Mouse (Mus musculus) small intestine, adult 2 months (tissue): ENCODE data around the gene Zfp638. TPM values are rescaled to one million over a fixed set of nuclear protein-coding genes. Genes with fewer than 3 reads are reported as not detected.

ENCODE experiments used
- H3K27ac ChIP-seq: fragments of 200-500 bp; 2 replicates; pipeline ENCODE4 v1.5.1; 2012; ENCODE audit warnings: low read depth, low read length, control low read depth, inconsistent platforms; ENCODE audit not compliant: insufficient read depth
- H3K27me3 ChIP-seq: fragments of 200-500 bp; 2 replicates; pipeline ENCODE4 v1.6.1; 2012; ENCODE audit warnings: mild to moderate bottlenecking, moderate library complexity, low read length, inconsistent platforms; ENCODE audit not compliant: control insufficient read depth, insufficient read depth
- H3K36me3 ChIP-seq: fragments of 200-500 bp; 2 replicates; pipeline ENCODE4 v1.6.1; 2012; ENCODE audit warnings: mild to moderate bottlenecking, low read length, control low read depth, inconsistent platforms; ENCODE audit not compliant: control insufficient read depth, insufficient read depth
- H3K4me1 ChIP-seq: fragments of 200-500 bp; 2 replicates; pipeline ENCODE4 v1.6.1; 2012; ENCODE audit warnings: low read length, inconsistent platforms, mixed read lengths; ENCODE audit not compliant: control insufficient read depth, insufficient read depth, insufficient read length
- H3K4me3 ChIP-seq: fragments of 200-500 bp; 2 replicates; pipeline ENCODE4 v1.5.1; 2012; ENCODE audit warnings: low read depth, mild to moderate bottlenecking, control low read depth, inconsistent platforms, low read length, moderate library complexity
- CTCF ChIP-seq: fragments of 200-500 bp; IDR thresholded peaks from 2 replicates; pipeline ENCODE4 v1.5.1; 2012; ENCODE audit warnings: low read depth, mild to moderate bottlenecking, control low read depth, inconsistent platforms, low read length, moderate library complexity, mixed read lengths; ENCODE audit not compliant: insufficient replicate concordance, insufficient read length; ENCODE audit errors: extremely low read depth
- POLR2A ChIP-seq: fragments of 200-500 bp; IDR thresholded peaks from 2 replicates; pipeline ENCODE4 v1.6.1; 2012; ENCODE audit warnings: low read depth, mild to moderate bottlenecking, control low read depth, inconsistent platforms, low read length, moderate library complexity
- WGBS: fragments of 180-500 bp; shearing (Covaris S2); methylation state at CpG from one replicate; pipeline ENCODE4 v1.1.7; 2018; 5-methylcytosine and 5-hydroxymethylcytosine counted together
- polyA plus RNA-seq: library from polyadenylated mRNA; depleted of rRNA; stranded (reverse); fragments of >200 nt; gene quantifications from 2 replicates; pipeline ENCODE4 v1.2.3, GENCODE M21; 2012

Zfp638 gene
- polyA plus RNA-seq, 1 experiment, result 2.9 TPM

- Histone ChIP-seq H3K4me3 (no peak overlapping the region), H3K27me3 (no peaks in the 10 kb centered on the region), H3K4me1 (no peaks in the 10 kb centered on the region), H3K27ac (no peak overlapping the region), H3K36me3 (no peaks in the 10 kb centered on the region)
- TF ChIP-seq CTCF (no peak), POLR2A (no peak)
Measured at GRCm38 (mm10) chr6:83906659-83907058, 39.8 kb downstream of the Zfp638 start.

GRCm38 (mm10) chr6:83908386-83908785 lies 41.5 kb downstream of the Zfp638 start:
- TF ChIP-seq CTCF, result no peak
- TF ChIP-seq POLR2A, result no peak
- no peaks in the 10 kb centered on the region for H3K4me1 ChIP-seq
- H3K27me3 ChIP-seq, result no peaks in the 10 kb centered on the region
- no peak overlapping the region for H3K4me3 ChIP-seq
- H3K27ac ChIP-seq, result no peak overlapping the region
- no peaks in the 10 kb centered on the region for H3K36me3 ChIP-seq
- 40% methylated on average over 4 of the region's 4 CpGs for WGBS

DNA sequence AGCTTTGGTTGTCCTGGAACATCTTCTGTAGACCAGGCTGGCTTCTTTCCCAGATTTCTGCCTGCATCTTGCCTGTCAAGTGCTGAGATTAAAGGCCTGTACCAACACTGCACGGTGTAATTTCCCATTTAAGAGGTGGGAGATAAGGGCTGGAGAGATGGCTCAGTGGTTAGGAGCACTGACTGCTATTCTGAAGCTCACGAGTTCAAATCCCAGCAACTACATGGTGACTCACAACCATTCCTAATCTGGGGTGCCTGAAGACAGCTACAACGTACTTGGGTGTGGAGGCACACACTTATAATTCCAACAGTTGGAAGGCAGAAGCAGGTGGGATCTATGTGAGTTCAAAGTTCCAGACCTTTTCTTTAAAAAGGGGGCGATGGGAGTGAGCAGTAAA lies 46.8 kb downstream of the Zfp638 start:
- no peak overlapping the region for H3K27ac ChIP-seq
- no peaks in the 10 kb centered on the region for H3K36me3 ChIP-seq
- no peak overlapping the region for H3K4me3 ChIP-seq
- H3K27me3 ChIP-seq, result no peaks in the 10 kb centered on the region
- TF ChIP-seq POLR2A (no peak), CTCF (no peak)
- WGBS, result 21% methylated on average over 4 of the region's 4 CpGs
- H3K4me1 ChIP-seq, result no peaks in the 10 kb centered on the region

DNA sequence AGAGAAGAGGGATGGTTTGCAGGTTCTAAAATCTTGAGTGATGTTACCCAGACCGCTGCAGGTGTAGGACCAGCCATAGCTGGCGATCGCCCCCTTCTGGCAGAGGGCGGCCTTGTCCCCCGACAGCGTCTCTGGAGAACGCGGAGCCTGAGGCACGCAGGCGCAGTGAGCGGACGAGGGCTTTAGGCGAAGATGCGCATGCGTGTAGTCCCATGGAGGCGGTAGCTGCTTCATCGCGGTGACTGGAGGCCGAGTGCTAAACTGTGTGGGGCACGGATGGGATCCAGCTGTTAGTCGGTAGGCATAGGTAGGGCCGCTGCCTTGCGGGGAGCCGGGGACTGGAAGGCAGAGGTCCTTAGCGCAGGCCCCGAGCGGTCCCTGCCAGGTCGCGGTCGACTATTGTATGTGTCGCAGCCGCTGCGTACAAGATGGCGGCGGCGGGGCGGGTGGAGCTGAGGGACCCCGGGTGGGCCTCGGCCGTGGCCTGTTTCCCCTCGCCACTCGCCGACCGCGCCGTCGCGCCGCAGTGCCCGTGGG lies 47.3 kb downstream of the Zfp638 start:
- peak; percentile 96 for TF ChIP-seq CTCF
- no peak for TF ChIP-seq POLR2A
- H3K36me3 ChIP-seq, result no peaks in the 10 kb centered on the region
- H3K4me3 ChIP-seq, result peak overlapping the region; percentile 94
- H3K27me3 ChIP-seq, result no peaks in the 10 kb centered on the region
- under 1% methylated on average over 50 of the region's 50 CpGs for WGBS
- no peaks in the 10 kb centered on the region for H3K4me1 ChIP-seq
- H3K27ac ChIP-seq, result peak overlapping the region; percentile 90

DNA sequence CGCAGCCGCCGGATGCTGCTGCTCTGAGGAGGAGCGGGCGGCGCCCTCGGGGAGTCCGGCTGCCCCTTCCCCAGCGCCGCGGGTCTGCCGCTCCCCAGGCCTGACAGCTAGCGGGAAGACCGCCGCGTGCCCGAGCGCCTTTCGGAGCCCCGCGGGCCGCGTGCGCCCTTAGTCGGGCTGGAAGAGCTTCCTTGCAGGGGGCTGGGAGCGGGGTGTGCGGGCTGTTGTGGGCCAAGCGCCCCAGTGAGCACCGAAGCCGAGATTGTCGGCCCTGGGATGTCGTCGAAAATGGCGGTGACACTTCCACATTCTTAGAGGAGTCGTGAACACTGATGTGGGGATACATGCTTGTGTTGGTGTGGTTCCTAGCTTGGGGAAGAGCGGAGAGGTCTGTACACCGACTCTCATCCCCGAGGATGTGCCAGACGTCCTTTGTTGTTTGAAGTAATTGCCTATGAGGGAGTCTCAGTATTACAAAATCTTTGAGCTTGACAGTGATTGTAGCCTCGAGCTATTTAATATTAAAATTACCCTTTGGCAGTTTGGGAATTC lies 47.9 kb downstream of the Zfp638 start:
- Histone ChIP-seq H3K4me1 (no peaks in the 10 kb centered on the region), H3K27ac (peak overlapping the region; percentile 90), H3K36me3 (no peaks in the 10 kb centered on the region), H3K27me3 (no peaks in the 10 kb centered on the region), H3K4me3 (peak overlapping the region; percentile 94)
- TF ChIP-seq POLR2A, result no peak
- no peak for TF ChIP-seq CTCF
- WGBS, result under 1% methylated on average over 39 of the region's 40 CpGs

DNA sequence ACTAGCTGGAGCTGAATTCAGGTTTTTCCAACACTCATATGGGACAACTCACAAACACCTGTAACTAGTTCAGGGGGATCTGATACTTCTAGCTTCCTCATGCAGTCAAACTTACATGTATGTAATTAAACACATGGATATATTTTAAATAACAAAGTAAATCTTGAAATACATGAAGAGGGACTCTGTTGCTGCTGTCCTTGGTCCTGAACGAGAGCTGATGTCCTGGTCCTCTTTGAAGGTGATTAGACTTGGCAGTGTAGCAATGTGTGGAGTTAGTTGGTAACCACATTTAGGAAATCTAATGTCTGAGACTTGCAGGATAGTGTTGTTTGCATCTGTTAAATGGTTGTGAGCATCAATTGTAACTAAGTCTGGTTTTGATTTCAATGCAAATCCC lies 60.5 kb downstream of the Zfp638 start:
- Histone ChIP-seq H3K27ac (no peak overlapping the region), H3K4me3 (no peak overlapping the region), H3K4me1 (no peaks in the 10 kb centered on the region), H3K27me3 (no peaks in the 10 kb centered on the region), H3K36me3 (peaks cover 10% of the 10 kb centered on the region)
- TF ChIP-seq CTCF, result no peak
- no peak for TF ChIP-seq POLR2A
- 53% methylated on average over 1 of the region's 1 CpGs for WGBS

GRCm38 (mm10) chr6:83928225-83928624 lies 61.3 kb downstream of the Zfp638 start:
- Histone ChIP-seq H3K36me3 (peaks cover 10% of the 10 kb centered on the region), H3K27me3 (no peaks in the 10 kb centered on the region), H3K4me1 (no peaks in the 10 kb centered on the region), H3K4me3 (no peak overlapping the region), H3K27ac (no peak overlapping the region)
- no peak for TF ChIP-seq CTCF
- no peak for TF ChIP-seq POLR2A
- WGBS, result 71% methylated on average over 2 of the region's 2 CpGs

DNA sequence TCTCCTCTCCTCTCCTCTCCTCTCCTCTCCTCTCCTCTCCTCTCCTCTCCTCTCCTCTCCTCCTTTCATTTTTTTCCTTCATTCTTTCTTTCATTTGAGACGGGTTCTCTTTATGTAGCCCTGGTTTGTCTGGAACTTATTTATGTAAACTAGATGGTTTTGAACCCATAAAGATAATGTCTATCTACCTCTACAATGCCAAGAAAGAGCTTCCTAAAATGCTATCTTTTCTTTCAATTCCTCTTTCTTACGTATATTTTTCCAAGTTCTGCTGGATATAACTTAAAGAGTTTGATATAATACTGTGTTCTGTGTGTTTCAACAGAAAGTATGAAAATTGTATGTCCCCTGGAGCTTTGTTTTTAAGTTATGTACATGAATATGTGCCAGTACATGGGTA lies 72.6 kb downstream of the Zfp638 start:
- TF ChIP-seq CTCF, result no peak
- no peak for TF ChIP-seq POLR2A
- peaks cover 23% of the 10 kb centered on the region for H3K36me3 ChIP-seq
- H3K27ac ChIP-seq, result no peak overlapping the region
- H3K27me3 ChIP-seq, result no peaks in the 10 kb centered on the region
- H3K4me3 ChIP-seq, result no peak overlapping the region
- no peaks in the 10 kb centered on the region for H3K4me1 ChIP-seq
- 87% methylated on average over 2 of the region's 2 CpGs for WGBS
